Mouse (Mus musculus): ENCODE results near the gene Gm13040.
"Not testable (repeated sequence)": the region's sequence is repeated elsewhere in the genome, so short reads cannot be mapped to it uniquely, and the experiment has no call there.

Gene Gm13040

DNA sequence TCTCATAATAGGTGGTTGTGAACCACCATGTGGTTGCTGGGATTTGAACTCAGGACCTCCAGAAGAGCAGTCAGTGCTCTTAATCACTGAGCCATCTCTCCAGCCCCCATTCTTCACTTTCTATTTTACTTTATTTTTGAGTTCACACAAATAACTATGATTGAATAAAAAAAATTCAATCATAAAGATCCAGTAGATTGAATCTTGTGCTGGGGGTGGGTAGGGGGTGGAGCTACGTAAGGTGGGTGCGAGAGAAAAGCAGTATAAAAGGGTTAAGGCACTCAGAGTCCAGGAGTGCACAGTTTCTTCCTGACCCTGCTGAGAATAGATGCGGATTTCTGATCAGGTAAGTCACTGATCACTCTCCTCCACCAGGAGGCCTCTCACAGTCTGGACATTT, at the start of gene Gm13040:
Gene Gm13040, plus strand, starts transcription at position 301 of the 400 bp plus-strand sequence.
- in situ Hi-C loops (cut with MboI; ENCODE audit: low sequenced_read_pairs): not testable (repeated sequence)

- in situ Hi-C loops (cut with MboI; ENCODE audit: low sequenced_read_pairs): no loop called here
Observed at GRCm38 (mm10) chr4:143511043-143511442, 24.7 kb upstream of the Gm13040 start, which contains the start of gene Gm13043. Gm13043 (plus strand) TSS chr4:143511343.

DNA sequence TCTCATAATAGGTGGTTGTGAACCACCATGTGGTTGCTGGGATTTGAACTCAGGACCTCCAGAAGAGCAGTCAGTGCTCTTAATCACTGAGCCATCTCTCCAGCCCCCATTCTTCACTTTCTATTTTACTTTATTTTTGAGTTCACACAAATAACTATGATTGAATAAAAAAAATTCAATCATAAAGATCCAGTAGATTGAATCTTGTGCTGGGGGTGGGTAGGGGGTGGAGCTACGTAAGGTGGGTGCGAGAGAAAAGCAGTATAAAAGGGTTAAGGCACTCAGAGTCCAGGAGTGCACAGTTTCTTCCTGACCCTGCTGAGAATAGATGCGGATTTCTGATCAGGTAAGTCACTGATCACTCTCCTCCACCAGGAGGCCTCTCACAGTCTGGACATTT, 15.6 kb downstream of the Gm13040 start, which contains the start of the genes BC080695 and Gm13057:
Gene BC080695, plus strand, starts transcription at position 301 of the 400 bp plus-strand sequence.
Gene Gm13057, plus strand, starts transcription at position 310 of the 400 bp plus-strand sequence.
- in situ Hi-C loops (cut with MboI; ENCODE audit: low sequenced_read_pairs): not testable (repeated sequence)
